Mouse (Mus musculus): ENCODE measurements around the gene Rarb.
A peak's percentile ranks its signal among the peaks of the same experiment; 100 is the strongest.

DNA sequence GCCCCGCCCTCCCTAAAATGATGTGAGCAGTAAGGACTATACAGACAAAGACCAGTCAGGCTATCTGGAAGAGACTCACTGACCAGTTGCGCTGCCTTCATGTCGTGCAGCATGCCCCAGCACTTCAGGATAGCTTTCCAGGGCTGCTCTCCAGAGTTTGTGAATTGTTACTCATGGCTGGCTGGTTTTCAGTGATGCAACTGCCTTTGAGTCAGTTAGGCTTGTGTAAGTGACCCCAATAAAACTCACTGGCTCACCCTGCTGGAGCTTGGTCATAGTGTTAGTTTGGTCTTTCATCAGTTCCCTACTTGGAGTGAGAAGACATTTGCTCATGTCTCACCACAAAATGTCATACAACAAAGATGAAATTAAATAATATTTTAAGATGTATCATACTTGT is 292.8 kb downstream of the Rarb start:
- TF ChIP-seq CTCF (conservative IDR thresholded peaks at IDR 0.05 in 1 of 2, IDR thresholded peaks at IDR 0.05 in 1 of 2; ENCODE audit: low read depth in 2 of 2, low read length in 2 of 2) (peak in 1 of 2 experiments; percentile 17; a peak in 2 of 4 replicates), USF1 (IDR thresholded peaks at IDR 0.05; ENCODE audit: low read depth, low read length) (no peak), E2F4 (IDR thresholded peaks at IDR 0.05; ENCODE audit: insufficient replicate concordance, low read depth, low read length) (no peak), ZKSCAN1 (IDR thresholded peaks at IDR 0.05; ENCODE audit: borderline replicate concordance, low read depth, low read length) (no peak), MXI1 (IDR thresholded peaks at IDR 0.05; ENCODE audit: low read depth, low read length) (no peak), MAX (IDR thresholded peaks at IDR 0.05; ENCODE audit: low read length) (no peak), RAD21 (IDR thresholded peaks at IDR 0.05; ENCODE audit: low read depth, low read length) (no peak; the same call in none of the 2 replicates), POLR2AphosphoS2 (IDR thresholded peaks at IDR 0.05; ENCODE audit: low read depth, low read length) (no peak), SIN3A (IDR thresholded peaks at IDR 0.05; ENCODE audit: low read length) (no peak), POLR2A (IDR thresholded peaks at IDR 0.05; ENCODE audit: low read depth, low read length) (no peak)

Measured in CH12.LX (cell line).